Mouse (Mus musculus) lung, embryonic 14.5 days (tissue): ENCODE results near the gene Itga8. TPM values are rescaled to one million over a fixed set of nuclear protein-coding genes. Genes with fewer than 3 reads are reported as not detected.

Experiments used
- ATAC-seq: fragments of 200-750 bp; cut with Nextera tagmentation; 2 replicates; pipeline ENCODE4 v1.8.0; 2017; ENCODE audit warnings: mild to moderate bottlenecking, moderate TSS enrichment, moderate library complexity; ENCODE audit not compliant: insufficient read depth
- DNase-seq: peaks from one replicate; pipeline ENCODE4 v3.0.0-alpha.2; 2015
- H3K27ac ChIP-seq: fragments of 300-500 bp; sonication (generic); 2 replicates; pipeline ENCODE4 v1.5.1; 2014; ENCODE audit warnings: low read depth, mild to moderate bottlenecking, moderate library complexity
- H3K27me3 ChIP-seq: fragments of 300-500 bp; sonication (generic); 2 replicates; pipeline ENCODE4 v1.6.1; 2014; ENCODE audit warnings: low read length, control low read depth; ENCODE audit not compliant: insufficient read depth
- H3K36me3 ChIP-seq: fragments of 300-500 bp; sonication (generic); 2 replicates; pipeline ENCODE4 v1.6.1; 2014; ENCODE audit warnings: control low read depth; ENCODE audit not compliant: insufficient read depth
- H3K4me1 ChIP-seq: fragments of 300-500 bp; sonication (generic); 2 replicates; pipeline ENCODE4 v1.6.1; 2014; ENCODE audit warnings: antibody characterized with exemption, control low read depth; ENCODE audit not compliant: insufficient read depth
- H3K4me2 ChIP-seq: fragments of 300-500 bp; sonication (generic); 2 replicates; pipeline ENCODE4 v1.6.1; 2014; ENCODE audit warnings: mild to moderate bottlenecking
- H3K4me3 ChIP-seq: fragments of 300-500 bp; sonication (generic); 2 replicates; pipeline ENCODE4 v1.5.1; 2014; ENCODE audit warnings: low read depth, low read length
- H3K9ac ChIP-seq: fragments of 300-500 bp; sonication (generic); 2 replicates; pipeline ENCODE4 v1.6.1; 2014
- H3K9me3 ChIP-seq: fragments of 300-500 bp; sonication (generic); 2 replicates; pipeline ENCODE4 v1.6.1; 2016; ENCODE audit warnings: low read depth, low read length, control low read depth
- CTCF ChIP-seq: IDR thresholded peaks from 2 replicates; pipeline ENCODE4 v1.5.1; 2016; ENCODE audit warnings: antibody characterized with exemption, low read depth
- WGBS: fragments of 180-500 bp; shearing (Covaris S2); extraction: QIAGEN DNeasy Blood & Tissue Kit; methylation state at CpG from one replicate; pipeline ENCODE4 v1.1.7; 2014; 5-methylcytosine and 5-hydroxymethylcytosine counted together
- polyA plus RNA-seq: library from polyadenylated mRNA; unstranded; fragments of >200 nt; fragmentation: Nextera tagmentation; extraction: Ambion mirVana; gene quantifications from 2 replicates; pipeline ENCODE4 v1.2.1, GENCODE M21; 2014

Gene Itga8
- polyA plus RNA-seq, 1 experiment from 2014 or later: 42.6 TPM

DNA sequence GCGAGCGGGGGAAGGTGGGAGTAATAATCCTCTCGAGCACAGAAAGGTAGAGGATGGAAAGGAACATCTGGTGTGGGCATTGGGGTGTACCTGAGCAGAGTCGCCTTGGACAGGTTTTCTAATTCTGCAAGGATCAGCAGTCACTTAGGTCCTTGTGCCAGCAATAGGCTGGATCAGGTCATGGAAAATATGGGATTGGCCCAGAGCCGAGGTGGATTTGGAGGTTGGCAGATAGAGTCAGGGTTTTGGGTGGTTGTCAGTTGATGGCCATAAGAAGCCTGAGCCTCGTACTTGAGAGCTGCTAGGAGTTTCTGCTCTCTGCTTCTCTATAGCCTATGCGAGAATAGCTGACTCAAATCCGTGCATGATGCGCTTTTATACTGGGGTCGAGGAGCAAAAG is 98.5 kb downstream of the Itga8 start:
- ATAC-seq (no peak), DNase-seq (no peak)

DNA sequence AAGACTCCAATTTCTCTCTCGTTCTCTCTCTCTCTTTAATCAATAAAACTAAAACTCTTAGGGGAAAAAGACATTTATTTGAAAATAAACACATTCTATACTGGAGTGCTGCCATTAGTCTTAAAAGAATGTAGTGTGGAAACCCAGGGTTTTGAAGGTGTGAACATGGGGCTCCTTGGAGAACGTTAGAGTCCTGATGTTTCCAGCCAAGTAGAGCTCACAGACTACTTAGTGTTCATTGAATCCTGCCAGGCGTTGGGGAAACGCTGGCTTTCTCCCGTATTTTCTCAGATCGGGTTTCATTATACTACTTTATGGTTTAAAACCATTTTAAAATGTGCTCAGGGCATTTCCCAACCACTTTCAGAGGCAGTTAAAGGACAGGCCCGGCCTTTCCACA is 103.0 kb downstream of the Itga8 start:
- Histone ChIP-seq H3K9ac (no peak overlapping the region), H3K4me1 (no peaks in the 10 kb centered on the region), H3K4me3 (no peak overlapping the region), H3K4me2 (no peak overlapping the region), H3K27ac (no peak overlapping the region), H3K9me3 (no peaks in the 10 kb centered on the region), H3K27me3 (no peaks in the 10 kb centered on the region), H3K36me3 (no peaks in the 10 kb centered on the region; the same call in 1 of the 2 replicates)
- WGBS: 64% methylated on average over 7 of the region's 7 CpGs
- ATAC-seq (no peak), DNase-seq (peak; percentile 35)
- no peak for TF ChIP-seq CTCF

More for the DNA sequence above, 98.5 kb downstream of the Itga8 start:
- Histone ChIP-seq H3K9ac (no peak overlapping the region), H3K36me3 (no peaks in the 10 kb centered on the region), H3K4me2 (no peak overlapping the region), H3K4me3 (no peak overlapping the region), H3K9me3 (no peaks in the 10 kb centered on the region), H3K4me1 (no peaks in the 10 kb centered on the region), H3K27me3 (no peaks in the 10 kb centered on the region), H3K27ac (no peak overlapping the region)
- WGBS: 90% methylated on average over 10 of the region's 10 CpGs
- TF ChIP-seq CTCF: no peak

DNA sequence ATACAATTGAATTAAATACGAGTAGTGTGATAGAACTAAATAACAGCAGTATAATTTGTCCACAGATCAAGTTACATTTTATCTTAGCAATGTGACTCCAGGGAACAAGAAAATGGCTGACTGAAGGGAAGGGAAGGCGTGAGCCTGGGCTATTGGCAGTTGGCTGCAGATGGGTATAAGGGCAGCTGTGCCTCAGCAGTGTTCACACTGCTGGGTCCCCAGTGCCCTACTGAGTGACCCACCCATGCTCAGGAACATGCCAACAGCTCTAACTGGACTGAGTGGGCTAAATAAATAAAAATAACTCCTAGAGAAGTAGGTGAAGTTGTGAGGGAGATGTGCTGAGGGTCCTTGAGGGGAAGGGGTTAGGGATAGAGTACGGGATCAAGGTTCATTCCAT is 103.5 kb downstream of the Itga8 start:
- no peaks in the 10 kb centered on the region for H3K4me1 ChIP-seq
- WGBS: 84% methylated on average over 3 of the region's 3 CpGs
- no peak overlapping the region for H3K4me3 ChIP-seq
- no peaks in the 10 kb centered on the region for H3K27me3 ChIP-seq
- no peak for ATAC-seq
- no peak overlapping the region for H3K4me2 ChIP-seq
- no peaks in the 10 kb centered on the region; the same call in 1 of the 2 replicates for H3K36me3 ChIP-seq
- no peaks in the 10 kb centered on the region for H3K9me3 ChIP-seq
- no peak overlapping the region for H3K27ac ChIP-seq
- no peak for DNase-seq
- no peak overlapping the region for H3K9ac ChIP-seq
- no peak for TF ChIP-seq CTCF

DNA sequence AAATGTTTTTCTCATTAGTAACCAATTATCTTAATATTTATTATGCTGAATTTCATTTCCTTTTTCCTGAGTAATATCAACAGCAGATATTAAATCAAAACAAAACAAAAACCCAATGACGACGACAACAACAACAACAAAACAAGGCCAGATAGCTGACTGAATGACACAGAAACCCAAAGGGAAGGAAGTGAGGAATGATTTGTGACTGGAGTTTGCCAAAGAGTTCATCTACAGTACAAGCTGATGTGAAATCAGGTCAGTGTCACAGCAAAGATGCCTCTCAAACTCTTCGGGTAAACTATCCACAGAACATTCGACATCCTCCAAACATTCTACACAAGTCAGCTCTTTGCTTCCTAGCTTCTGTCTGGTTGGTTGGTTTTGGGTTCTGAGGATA is 104.0 kb downstream of the Itga8 start:
- ATAC-seq: no peak
- Histone ChIP-seq H3K9ac (no peak overlapping the region), H3K36me3 (no peaks in the 10 kb centered on the region; the same call in 1 of the 2 replicates), H3K27me3 (no peaks in the 10 kb centered on the region), H3K4me2 (no peak overlapping the region), H3K9me3 (no peaks in the 10 kb centered on the region), H3K4me1 (no peaks in the 10 kb centered on the region), H3K27ac (no peak overlapping the region), H3K4me3 (no peak overlapping the region)
- 85% methylated on average over 4 of the region's 4 CpGs for WGBS
- no peak for DNase-seq
- TF ChIP-seq CTCF: no peak

DNA sequence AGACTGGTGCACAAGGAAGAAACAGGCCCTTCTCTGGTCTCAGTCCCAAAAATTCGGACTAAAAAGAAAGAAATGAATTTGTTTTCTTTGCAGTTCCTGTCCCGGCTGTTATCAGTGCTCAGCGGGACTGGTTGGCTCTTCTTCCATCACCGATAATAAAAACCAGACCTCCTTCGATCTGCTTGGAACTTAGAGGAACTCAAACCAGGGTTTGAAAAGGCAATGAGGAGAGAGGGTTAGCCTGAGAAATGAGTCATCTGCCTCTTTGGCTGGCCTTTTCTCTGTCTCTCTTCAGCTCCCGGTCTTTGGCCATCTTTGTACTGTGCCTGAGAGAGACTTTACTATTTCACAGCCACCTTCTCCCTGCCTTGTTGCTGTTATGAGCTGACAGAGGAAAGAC is 112.7 kb downstream of the Itga8 start:
- Histone ChIP-seq H3K4me3 (no peak overlapping the region), H3K4me2 (no peak overlapping the region), H3K36me3 (peaks cover 9% of the 10 kb centered on the region; the same call in 1 of the 2 replicates), H3K27me3 (no peaks in the 10 kb centered on the region), H3K4me1 (no peaks in the 10 kb centered on the region), H3K9ac (no peak overlapping the region), H3K27ac (no peak overlapping the region), H3K9me3 (no peaks in the 10 kb centered on the region)
- no peak for TF ChIP-seq CTCF
- ATAC-seq (no peak), DNase-seq (no peak)
- WGBS: 36% methylated on average over 6 of the region's 6 CpGs

DNA sequence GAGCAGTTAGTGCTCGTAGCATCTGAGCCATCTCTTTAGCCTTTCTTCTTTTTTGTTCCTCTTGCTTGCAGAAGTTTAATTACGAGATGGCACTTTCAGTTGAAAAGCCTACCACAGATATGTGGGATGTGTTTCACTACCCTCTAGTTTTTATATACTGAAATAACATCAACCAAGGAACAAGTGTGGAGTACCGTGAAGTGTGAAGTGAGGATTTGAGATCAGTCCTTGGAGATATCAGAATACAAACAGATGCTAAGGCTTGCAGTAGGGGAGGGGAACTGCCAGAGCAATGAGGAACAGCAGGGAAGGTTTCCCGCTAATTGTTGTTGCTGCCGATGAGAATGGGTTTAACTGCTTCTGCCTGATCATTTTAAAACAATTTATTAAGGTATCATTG is 114.1 kb downstream of the Itga8 start:
- WGBS: 52% methylated on average over 5 of the region's 5 CpGs
- Histone ChIP-seq H3K36me3 (0 out of 2 replicates have a peak, but pooled peaks cover 10% of the 10 kb centered on the region), H3K9me3 (no peaks in the 10 kb centered on the region), H3K9ac (no peak overlapping the region), H3K27ac (no peak overlapping the region), H3K27me3 (no peaks in the 10 kb centered on the region), H3K4me2 (no peak overlapping the region), H3K4me1 (no peaks in the 10 kb centered on the region), H3K4me3 (no peak overlapping the region)
- ATAC-seq: no peak
- TF ChIP-seq CTCF: no peak
- DNase-seq: no peak

DNA sequence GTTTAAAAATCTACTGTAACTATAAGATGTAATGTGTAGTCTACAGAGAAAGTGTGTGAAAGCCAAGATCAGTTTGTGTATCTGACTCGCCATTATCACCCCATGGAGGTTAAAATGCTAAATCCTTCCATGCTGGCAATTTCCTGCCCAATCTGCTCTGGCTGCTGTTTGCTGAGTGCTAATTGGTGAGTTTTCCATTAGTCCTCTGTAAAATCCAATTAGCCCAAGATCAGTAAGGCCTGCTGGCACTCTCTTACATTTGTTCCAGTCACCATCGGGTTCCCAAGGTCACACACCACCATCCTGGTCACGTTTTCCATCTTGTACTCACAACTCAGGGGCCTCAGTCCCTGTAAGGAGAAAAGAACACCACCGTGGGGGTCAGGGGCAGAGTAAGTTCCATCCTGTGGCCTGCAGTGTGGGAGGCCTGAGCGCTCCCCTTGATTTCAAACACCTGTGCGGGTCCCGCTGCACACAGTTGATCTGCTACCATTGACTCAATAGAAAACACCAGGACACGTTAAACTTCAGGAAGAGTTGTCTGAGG is 119.2 kb downstream of the Itga8 start:
- no peak overlapping the region for H3K27ac ChIP-seq
- H3K4me2 ChIP-seq: no peak overlapping the region
- no peak overlapping the region for H3K4me3 ChIP-seq
- no peaks in the 10 kb centered on the region for H3K9me3 ChIP-seq
- H3K36me3 ChIP-seq: 0 out of 2 replicates have a peak, but pooled peaks cover 9% of the 10 kb centered on the region
- ATAC-seq (no peak), DNase-seq (no peak)
- no peaks in the 10 kb centered on the region for H3K4me1 ChIP-seq
- no peak overlapping the region for H3K9ac ChIP-seq
- no peak for TF ChIP-seq CTCF
- no peaks in the 10 kb centered on the region for H3K27me3 ChIP-seq
- WGBS: 59% methylated on average over 8 of the region's 8 CpGs

DNA sequence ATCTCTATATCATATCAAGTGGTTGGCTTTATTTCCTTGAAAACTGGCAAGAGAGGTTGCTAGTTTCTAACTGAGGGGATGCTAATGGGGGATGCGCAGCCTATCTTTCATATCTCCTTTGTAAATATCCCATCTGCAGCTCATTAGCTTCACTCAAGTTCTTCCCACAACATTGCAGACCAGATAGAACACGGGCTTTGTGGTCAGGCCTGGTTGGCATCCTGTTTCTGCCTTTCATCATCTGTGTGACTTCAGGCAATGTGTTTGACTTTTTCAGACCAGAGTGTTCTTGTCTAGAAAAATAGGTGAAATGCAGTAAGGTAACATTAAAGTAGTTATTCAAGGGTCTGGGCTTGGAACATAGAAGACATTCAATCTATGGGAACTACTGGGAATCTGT is 121.1 kb downstream of the Itga8 start:
- Histone ChIP-seq H3K9ac (no peak overlapping the region), H3K27ac (no peak overlapping the region), H3K36me3 (peaks cover 9% of the 10 kb centered on the region; the same call in 1 of the 2 replicates), H3K4me1 (no peaks in the 10 kb centered on the region), H3K27me3 (no peaks in the 10 kb centered on the region), H3K4me3 (no peak overlapping the region), H3K4me2 (no peak overlapping the region), H3K9me3 (no peaks in the 10 kb centered on the region)
- no peak for TF ChIP-seq CTCF
- ATAC-seq (no peak), DNase-seq (no peak)
- WGBS: 57% methylated on average over 2 of the region's 2 CpGs
